Mouse (Mus musculus) small intestine, adult 2 months (tissue): Measurements from ENCODE around the gene Otub1.

Experiments
- CTCF ChIP-seq: fragments of 200-500 bp; IDR thresholded peaks from 2 replicates; pipeline ENCODE4 v1.5.1; 2012; ENCODE audit warnings: low read depth, mild to moderate bottlenecking, control low read depth, inconsistent platforms, low read length, moderate library complexity, mixed read lengths; ENCODE audit not compliant: insufficient replicate concordance, insufficient read length; ENCODE audit errors: extremely low read depth
- POLR2A ChIP-seq: fragments of 200-500 bp; IDR thresholded peaks from 2 replicates; pipeline ENCODE4 v1.6.1; 2012; ENCODE audit warnings: low read depth, mild to moderate bottlenecking, control low read depth, inconsistent platforms, low read length, moderate library complexity

GRCm38 (mm10) chr19:7190986-7191385 is 15.1 kb downstream of the Otub1 start:
- TF ChIP-seq CTCF (no peak), POLR2A (no peak)
